Mouse (Mus musculus) CH12.LX (cell line): ENCODE results near the gene Ano9. TPM values are rescaled to one million over a fixed set of nuclear protein-coding genes. Genes with fewer than 3 reads are reported as not detected.

Source experiments
- DNase-seq: peaks from one replicate; pipeline ENCODE4 v3.0.0-alpha.2; 2013; ENCODE audit errors: extremely low read depth
- H3K27ac ChIP-seq: 2 replicates; pipeline ENCODE4 v1.5.1; 2012; ENCODE audit warnings: low read depth, mild to moderate bottlenecking, control low read depth, moderate library complexity; ENCODE audit not compliant: insufficient read depth
- H3K27me3 ChIP-seq: replicated peaks from 2 replicates; pipeline ENCODE3; 2012; ENCODE audit warnings: inconsistent platforms
- H3K36me3 ChIP-seq, 2 experiments: replicated peaks in 1 of 2; 2 replicates each; pipeline versions ENCODE3 to v1.6.1; 2012; ENCODE audit warnings: inconsistent platforms in 1 of 2, low read length in 1 of 2, mild to moderate bottlenecking in 1 of 2, mixed read lengths in 1 of 2, moderate library complexity in 1 of 2; ENCODE audit not compliant: control insufficient read depth in 1 of 2, insufficient read depth in 1 of 2
- H3K4me1 ChIP-seq, 2 experiments: 2 replicates each; pipeline ENCODE4 v1.6.1; 2012; ENCODE audit warnings: inconsistent platforms in 1 of 2, moderate library complexity in 1 of 2; ENCODE audit not compliant: insufficient read depth in 2 of 2, control insufficient read depth in 1 of 2
- H3K4me2 ChIP-seq: 2 replicates; pipeline ENCODE4 v1.6.1; 2012; ENCODE audit warnings: low read depth, mild to moderate bottlenecking, control low read depth; ENCODE audit not compliant: poor library complexity, insufficient read depth, severe bottlenecking
- H3K4me3 ChIP-seq, 3 experiments: fragments of 150-350 bp in 1 of 3; sonication (generic) in 1 of 3; replicated peaks in 1 of 3; 2 replicates each; pipeline versions ENCODE3 to v1.5.1; 2011 to 2012; ENCODE audit warnings: low read depth in 2 of 3, low read length in 2 of 3, mild to moderate bottlenecking in 2 of 3, moderate library complexity in 2 of 3, control low read depth in 1 of 3, improper control_type of control experiment in 1 of 3, inconsistent platforms in 1 of 3, mixed read lengths in 1 of 3; ENCODE audit not compliant: poor library complexity in 1 of 3
- H3K79me2 ChIP-seq: replicated peaks from 2 replicates; pipeline ENCODE4 v1.6.1; 2012; ENCODE audit warnings: mild to moderate bottlenecking, moderate library complexity; ENCODE audit not compliant: control insufficient read depth, poor library complexity, insufficient read depth, severe bottlenecking; ENCODE audit errors: extremely low read depth
- H3K9ac ChIP-seq: 2 replicates; pipeline ENCODE4 v1.6.1; 2012; ENCODE audit warnings: low read depth, mild to moderate bottlenecking, control low read depth, moderate library complexity; ENCODE audit not compliant: insufficient read depth
- H3K9me3 ChIP-seq: replicated peaks from 2 replicates; pipeline ENCODE3; 2012; ENCODE audit warnings: low read length, inconsistent platforms, mixed read lengths
- CHD2 ChIP-seq: IDR thresholded peaks from 2 replicates; pipeline ENCODE4 v1.6.1; 2011; ENCODE audit warnings: low read length, improper control_type of control experiment
- ETS1 ChIP-seq: conservative IDR thresholded peaks from 2 replicates; pipeline ENCODE4 v1.6.1; 2012; ENCODE audit warnings: low read depth, mild to moderate bottlenecking, inconsistent platforms, low read length, improper control_type of control experiment, moderate library complexity
- JUN ChIP-seq: IDR thresholded peaks from 2 replicates; pipeline ENCODE4 v1.6.1; 2011; ENCODE audit warnings: low read depth, mild to moderate bottlenecking, low read length, improper control_type of control experiment, moderate library complexity; ENCODE audit not compliant: insufficient read depth
- JUND ChIP-seq: conservative IDR thresholded peaks from 2 replicates; pipeline ENCODE4 v1.6.1; 2011; ENCODE audit warnings: low read depth, low read length, improper control_type of control experiment
- KAT2A ChIP-seq: IDR thresholded peaks from 2 replicates; pipeline ENCODE4 v1.6.1; 2012; ENCODE audit warnings: low read length, improper control_type of control experiment, inconsistent platforms; ENCODE audit not compliant: insufficient replicate concordance
- MAFK ChIP-seq: IDR thresholded peaks from 2 replicates; pipeline ENCODE4 v1.6.1; 2011; ENCODE audit warnings: low read length, improper control_type of control experiment; ENCODE audit not compliant: insufficient replicate concordance
- MYC ChIP-seq: IDR thresholded peaks from 2 replicates; pipeline ENCODE4 v1.6.1; 2011; ENCODE audit warnings: low read depth, mild to moderate bottlenecking, improper control_type of control experiment, low read length
- NELFE ChIP-seq: IDR thresholded peaks from 2 replicates; pipeline ENCODE4 v1.6.1; 2011; ENCODE audit warnings: low read depth, low read length, improper control_type of control experiment
- PAX5 ChIP-seq: IDR thresholded peaks from 2 replicates; pipeline ENCODE4 v1.6.1; 2012; ENCODE audit warnings: low read length, inconsistent platforms, mixed read lengths
- POLR2AphosphoS2 ChIP-seq: IDR thresholded peaks from 2 replicates; pipeline ENCODE4 v1.6.1; 2011; ENCODE audit warnings: low read depth, low read length, improper control_type of control experiment
- SIN3A ChIP-seq: IDR thresholded peaks from 2 replicates; pipeline ENCODE4 v1.6.1; 2012; ENCODE audit warnings: low read length, improper control_type of control experiment, inconsistent platforms
- TCF12 ChIP-seq: IDR thresholded peaks from 2 replicates; pipeline ENCODE4 v1.6.1; 2014; ENCODE audit warnings: low read depth, mild to moderate bottlenecking, inconsistent platforms, low read length, improper control_type of control experiment
- USF1 ChIP-seq: IDR thresholded peaks from 2 replicates; pipeline ENCODE4 v1.6.1; 2014; ENCODE audit warnings: low read depth, mild to moderate bottlenecking, inconsistent platforms, low read length, improper control_type of control experiment
- ZC3H11A ChIP-seq: IDR thresholded peaks from 2 replicates; pipeline ENCODE4 v1.6.1; 2012; ENCODE audit warnings: low read depth, mild to moderate bottlenecking, inconsistent platforms, low read length, improper control_type of control experiment
- ZMIZ1 ChIP-seq: IDR thresholded peaks from 2 replicates; pipeline ENCODE4 v1.6.1; 2012; ENCODE audit warnings: low read depth, mild to moderate bottlenecking, inconsistent platforms, low read length, improper control_type of control experiment
- ZNF384 ChIP-seq: IDR thresholded peaks from 2 replicates; pipeline ENCODE4 v1.6.1; 2012; ENCODE audit warnings: low read depth, low read length, improper control_type of control experiment, inconsistent platforms
- dilution Hi-C: fragments of 300-500 bp; cut with MboI; formaldehyde crosslinking; loops from 2 replicates; pipeline ENCODE4 v1.14.3; 2020; ENCODE audit warnings: low sequenced_read_pairs; ENCODE audit not compliant: extremely low pct_unique_long_range_greater_than_20kb, extremely low pct_ligation_motif_present
- in situ Hi-C: fragments of 300-500 bp; cut with MboI; formaldehyde crosslinking; loops from 3 replicates; pipeline ENCODE4 v1.14.3; 2019; ENCODE audit warnings: low sequenced_read_pairs, low pct_ligation_motif_present, low pct_unique_long_range_greater_than_20kb, mixed read lengths
- polyA plus RNA-seq: library from polyadenylated mRNA; unstranded; fragments of >175 nt; gene quantifications from 2 replicates; pipeline ENCODE4 v1.2.1, GENCODE M21; 2012; ENCODE audit warnings: low read depth; ENCODE audit not compliant: insufficient read length
- total RNA-seq, 2 experiments: library from RNA; depleted of rRNA; stranded (reverse); fragments of 300-350 nt in 1 of 2; fragments of >200 nt in 1 of 2; gene quantifications; 2 replicates each; pipeline ENCODE4 v1.2.3; 2012 to 2014

The Ano9 gene
- total and polyA plus RNA-seq, 3 experiments, result 0.04 TPM; not detected in 2

DNA sequence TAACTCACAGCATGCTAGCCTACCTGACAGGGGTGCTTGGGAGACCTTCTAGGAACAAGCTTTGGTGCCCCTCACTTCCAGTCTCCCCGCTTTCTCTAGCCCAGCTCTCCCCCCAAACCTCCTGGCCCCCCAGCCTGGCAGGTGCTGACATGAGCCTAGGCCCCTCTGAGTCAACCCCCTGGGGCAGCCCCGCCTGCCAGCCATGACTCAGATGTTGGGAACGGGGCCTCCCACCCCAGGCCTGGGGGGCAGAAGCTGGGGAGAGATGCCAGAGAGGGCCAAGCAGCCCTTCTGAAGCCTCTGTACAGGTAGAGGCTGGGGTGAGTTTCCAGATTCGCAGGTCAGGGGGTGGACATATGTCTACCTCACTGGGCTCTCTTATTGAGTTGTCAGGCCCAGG lies 38.7 kb downstream of the Ano9 start:
- peaks cover 2% of the 10 kb centered on the region for H3K27me3 ChIP-seq
- H3K4me1 ChIP-seq, result peaks cover 13 to 21% of the 10 kb centered on the region in 2 experiments
- DNase-seq, result peak; percentile 20
- no peak overlapping the region for H3K9ac ChIP-seq
- H3K36me3 ChIP-seq, result no peaks in the 10 kb centered on the region
- no peaks in the 10 kb centered on the region for H3K79me2 ChIP-seq
- no peak for TF ChIP-seq USF1
- TF ChIP-seq TCF12, result peak; percentile 39; the same call in 1 of the 2 replicates
- H3K4me2 ChIP-seq, result no peak overlapping the region
- H3K27ac ChIP-seq, result no peak overlapping the region
- dilution Hi-C loops, result no loop called here
- in situ Hi-C loops, result no loop called here
- H3K4me3 ChIP-seq, result no peak overlapping the region
- no peaks in the 10 kb centered on the region for H3K9me3 ChIP-seq

DNA sequence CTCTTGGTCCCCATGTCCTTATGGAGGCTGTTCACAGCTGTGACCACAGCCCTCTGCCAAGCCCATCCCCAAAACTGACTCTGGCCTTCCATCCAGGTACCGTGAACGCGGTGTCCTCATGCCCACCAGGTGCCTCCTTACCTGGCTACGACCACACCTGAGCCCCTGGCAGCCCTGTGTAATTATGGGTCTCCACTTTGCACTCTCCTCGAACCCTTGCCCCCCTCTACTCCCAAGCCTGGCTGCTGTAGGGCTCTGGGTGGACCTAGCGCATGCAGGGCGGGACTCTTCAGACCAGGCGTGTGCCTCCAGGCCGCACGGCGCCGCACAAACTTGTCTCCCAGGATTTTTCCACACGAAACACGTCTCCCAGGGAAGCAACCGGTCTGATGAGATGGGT lies 39.8 kb downstream of the Ano9 start, which contains the start of gene Pkp3:
Gene Pkp3 (plus strand): TSS at position 378 of the 400 bp plus-strand sequence.
- dilution Hi-C loops (no loop called here), in situ Hi-C loops (no loop called here)
- DNase-seq, result no peak
- Histone ChIP-seq H3K4me3 (no peak within 1 kb of the TSS), H3K4me1 (peaks cover 13 to 21% of the 10 kb centered on the region in 2 experiments), H3K27me3 (peaks cover 2% of the 10 kb centered on the region), H3K27ac (no peak within 1 kb of the TSS), H3K36me3 (no peaks in the 10 kb centered on the region), H3K4me2 (no peak within 1 kb of the TSS), H3K9ac (no peak within 1 kb of the TSS), H3K79me2 (no peaks in the 10 kb centered on the region), H3K9me3 (no peaks in the 10 kb centered on the region)
- no peak for TF ChIP-seq CHD2
- no peak for TF ChIP-seq MYC
- TF ChIP-seq ZMIZ1, result no peak
- TF ChIP-seq MAFK, result no peak
- TF ChIP-seq ETS1, result no peak
- TF ChIP-seq ZC3H11A, result no peak
- TF ChIP-seq ZNF384, result no peak
- no peak for TF ChIP-seq KAT2A
- TF ChIP-seq PAX5, result no peak
- TF ChIP-seq NELFE, result no peak
- no peak for TF ChIP-seq SIN3A
- no peak for TF ChIP-seq POLR2AphosphoS2
- TF ChIP-seq JUN, result no peak
- no peak for TF ChIP-seq JUND
